Mouse (Mus musculus) myocyte (in vitro differentiated cells): ENCODE data around the gene Rprml. TPM values are rescaled to one million over a fixed set of nuclear protein-coding genes. Genes with fewer than 3 reads are reported as not detected.

Experiments used
- H3K27me3 ChIP-seq: one replicate; pipeline ENCODE4 v1.6.1; 2011; ENCODE audit not compliant: control insufficient read depth, insufficient read depth, insufficient read length
- H3K36me3 ChIP-seq: one replicate; pipeline ENCODE4 v1.6.1; 2011; ENCODE audit not compliant: control insufficient read depth, insufficient read depth
- H3K4me2 ChIP-seq: one replicate; pipeline ENCODE4 v1.6.1; 2011; ENCODE audit warnings: low read depth, control low read depth
- H3K4me3 ChIP-seq: one replicate; pipeline ENCODE4 v1.5.1; 2011; ENCODE audit warnings: mild to moderate bottlenecking, control low read depth, moderate library complexity
- H3K79me2 ChIP-seq: one replicate; pipeline ENCODE4 v1.6.1; 2011; ENCODE audit not compliant: control insufficient read depth, insufficient read depth
- H3ac ChIP-seq: one replicate; pipeline ENCODE4 v1.6.1; 2011; ENCODE audit not compliant: control insufficient read depth, insufficient read length
- CEBPB ChIP-seq: IDR thresholded peaks from 2 replicates; pipeline ENCODE4 v1.6.1; 2011; ENCODE audit warnings: mild to moderate bottlenecking, moderate library complexity; ENCODE audit not compliant: poor library complexity, insufficient read depth, severe bottlenecking
- E2F4 ChIP-seq: IDR thresholded peaks from one replicate; pipeline ENCODE4 v1.6.1; 2011; ENCODE audit warnings: mild to moderate bottlenecking, control low read depth, moderate library complexity; ENCODE audit not compliant: insufficient read depth
- MAX ChIP-seq: IDR thresholded peaks from one replicate; pipeline ENCODE4 v1.6.1; 2011; ENCODE audit warnings: low read depth, mild to moderate bottlenecking, control low read depth
- MYOD1 ChIP-seq, 3 experiments: IDR thresholded peaks; one replicate each; pipeline ENCODE4 v1.6.1; 2011; ENCODE audit warnings: control low read depth in 2 of 3, low read depth in 2 of 3, mild to moderate bottlenecking in 2 of 3, moderate library complexity in 1 of 3; ENCODE audit not compliant: insufficient read length in 2 of 3, control insufficient read depth in 1 of 3
- MYOG ChIP-seq, 3 experiments: IDR thresholded peaks; one replicate each; pipeline ENCODE4 v1.6.1; 2011; ENCODE audit warnings: control low read depth in 2 of 3, low read depth in 2 of 3, mild to moderate bottlenecking in 2 of 3; ENCODE audit not compliant: insufficient read length in 2 of 3, control insufficient read depth in 1 of 3, insufficient read depth in 1 of 3
- POLR2A ChIP-seq: IDR thresholded peaks from one replicate; pipeline ENCODE4 v1.6.1; 2011; ENCODE audit warnings: low read depth, mild to moderate bottlenecking, control low read depth, moderate library complexity; ENCODE audit not compliant: insufficient read length
- POLR2AphosphoS2 ChIP-seq: IDR thresholded peaks from one replicate; pipeline ENCODE4 v1.6.1; 2011; ENCODE audit warnings: low read depth, control low read depth; ENCODE audit not compliant: insufficient read length
- REST ChIP-seq: IDR thresholded peaks from one replicate; pipeline ENCODE4 v1.6.1; 2011; ENCODE audit warnings: mild to moderate bottlenecking, control low read depth, moderate library complexity; ENCODE audit not compliant: insufficient read depth, insufficient read length
- SRF ChIP-seq: IDR thresholded peaks from one replicate; pipeline ENCODE4 v1.6.1; 2011; ENCODE audit warnings: low read depth; ENCODE audit not compliant: control insufficient read depth, insufficient read length
- TCF12 ChIP-seq: IDR thresholded peaks from one replicate; pipeline ENCODE4 v1.6.1; 2011; ENCODE audit warnings: mild to moderate bottlenecking, control low read depth; ENCODE audit not compliant: poor library complexity, insufficient read depth, severe bottlenecking
- TCF3 ChIP-seq: IDR thresholded peaks from one replicate; pipeline ENCODE4 v1.6.1; 2011; ENCODE audit warnings: low read depth, control low read depth; ENCODE audit not compliant: insufficient read length
- USF1 ChIP-seq: IDR thresholded peaks from one replicate; pipeline ENCODE4 v1.6.1; 2011; ENCODE audit warnings: low read depth, mild to moderate bottlenecking, control low read depth, moderate library complexity
- polyA plus RNA-seq: library from polyadenylated mRNA; unstranded; fragments of >200 nt; fragmentation: generic; extraction: Trizol; gene quantifications from one replicate; pipeline ENCODE4 v1.2.1, GENCODE M21; 2012; ENCODE audit warnings: missing spikeins

Gene Rprml
- polyA plus RNA-seq, 1 experiment = 0.04 TPM

GRCm38 (mm10) chr11:103686706-103687105 lies 37.3 kb downstream of the Rprml start:
- Histone ChIP-seq H3K4me2 (peak overlapping the region; percentile 56), H3K27me3 (no peaks in the 10 kb centered on the region), H3K79me2 (peaks cover 35% of the 10 kb centered on the region), H3K4me3 (no peak overlapping the region), H3ac (no peak overlapping the region), H3K36me3 (peaks cover 28% of the 10 kb centered on the region)
- TF ChIP-seq CEBPB (no peak), MYOG (IDR thresholded peaks at IDR 0.05; ENCODE audit: control insufficient read depth in 1 of 3, insufficient read depth in 1 of 3, insufficient read length in 2 of 3, low read depth in 2 of 3) (peak in 1 of 3 experiments; percentile 43), MYOD1 (IDR thresholded peaks at IDR 0.05; ENCODE audit: control insufficient read depth in 1 of 3, insufficient read length in 2 of 3, low read depth in 2 of 3) (peak in 2 of 3 experiments; percentile 44 to 73)

DNA sequence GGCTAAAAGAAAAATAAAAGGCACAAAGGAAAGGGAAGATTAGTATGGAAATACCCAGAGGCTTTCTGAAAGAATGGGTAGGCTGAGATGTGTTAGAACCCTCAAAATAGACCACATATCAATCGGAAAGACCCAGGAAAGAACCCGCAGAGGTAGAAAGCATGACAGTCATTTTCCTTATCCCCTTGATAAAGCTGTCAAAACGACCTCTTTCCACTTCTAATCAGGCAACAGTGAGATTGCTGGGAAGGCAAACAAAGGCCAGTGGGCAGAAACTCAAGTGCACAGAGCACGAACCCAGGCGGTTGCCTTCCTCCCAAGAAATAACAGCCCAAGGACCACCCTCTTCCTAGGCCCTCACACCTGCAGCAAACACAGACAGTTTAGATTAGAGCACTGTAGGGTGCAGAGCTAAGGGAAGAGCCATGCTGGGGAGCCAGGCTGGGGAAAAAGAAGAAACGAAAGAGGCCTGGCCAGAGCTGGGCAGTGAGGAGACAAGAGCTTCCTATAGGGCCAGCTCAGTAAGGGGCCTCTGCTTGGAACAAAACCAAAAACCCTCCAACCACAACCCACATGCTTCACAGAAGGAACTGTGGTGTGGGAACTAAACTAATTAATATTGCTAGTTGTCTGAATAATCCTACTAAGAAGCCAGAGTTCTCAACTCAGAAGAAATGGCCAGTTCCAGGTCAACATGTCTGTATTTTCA lies 39.1 kb downstream of the Rprml start:
- no peak for TF ChIP-seq TCF3
- no peak for TF ChIP-seq POLR2A
- TF ChIP-seq TCF12 = no peak
- H3ac ChIP-seq = no peak overlapping the region
- peaks cover 53% of the 10 kb centered on the region for H3K79me2 ChIP-seq
- peaks cover 19% of the 10 kb centered on the region for H3K36me3 ChIP-seq
- H3K27me3 ChIP-seq = no peaks in the 10 kb centered on the region
- H3K4me2 ChIP-seq = no peak overlapping the region
- H3K4me3 ChIP-seq = no peak overlapping the region

DNA sequence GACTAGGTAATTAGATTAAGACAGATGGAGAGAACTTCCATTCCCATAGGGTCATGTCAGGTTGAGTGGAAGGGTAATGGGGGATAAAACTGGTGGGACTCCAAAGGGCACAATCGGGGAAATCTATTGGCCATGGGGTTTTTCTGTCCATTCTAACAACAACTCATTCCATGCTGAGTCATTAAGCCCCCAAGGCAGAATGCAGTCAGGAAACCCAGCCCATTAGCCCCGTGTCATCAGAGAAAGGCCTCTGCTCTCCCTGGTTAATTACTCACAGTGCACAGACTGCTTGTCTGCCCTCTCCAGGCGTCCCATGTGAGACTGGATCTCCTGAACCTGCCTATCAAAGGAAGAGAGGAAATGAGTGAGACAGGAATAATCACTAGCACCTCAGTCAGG lies 39.6 kb downstream of the Rprml start:
- Histone ChIP-seq H3K4me2 (no peak overlapping the region), H3ac (no peak overlapping the region), H3K27me3 (no peaks in the 10 kb centered on the region), H3K79me2 (peaks cover 58% of the 10 kb centered on the region), H3K36me3 (peaks cover 18% of the 10 kb centered on the region), H3K4me3 (no peak overlapping the region)
- no peak for TF ChIP-seq CEBPB
- no peak for TF ChIP-seq TCF3
- TF ChIP-seq SRF = no peak
- no peak for TF ChIP-seq MYOD1 (IDR thresholded peaks at IDR 0.05; ENCODE audit: control insufficient read depth in 1 of 3, insufficient read length in 2 of 3, low read depth in 2 of 3)
- TF ChIP-seq POLR2AphosphoS2 = no peak

DNA sequence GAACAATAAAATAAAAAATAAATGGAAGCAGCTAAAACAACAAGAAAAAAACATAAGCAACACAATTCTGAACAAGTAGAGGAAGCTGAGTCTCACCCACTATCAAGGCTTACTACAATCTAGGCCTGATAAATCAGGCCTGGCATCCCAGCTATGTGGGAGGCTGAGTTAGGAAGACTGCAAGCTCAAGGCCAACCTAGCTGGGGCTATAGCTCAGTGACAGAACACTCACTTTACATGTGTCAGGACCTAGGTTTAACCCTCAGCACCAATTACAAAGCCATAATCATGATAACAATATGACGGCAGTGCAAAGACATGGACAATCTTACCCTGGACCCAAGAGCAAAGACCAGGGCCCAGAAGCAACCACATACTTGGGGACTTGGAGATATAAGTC lies 41.7 kb downstream of the Rprml start:
- Histone ChIP-seq H3K4me2 (no peak overlapping the region), H3K27me3 (no peaks in the 10 kb centered on the region), H3ac (no peak overlapping the region), H3K79me2 (peaks cover 79% of the 10 kb centered on the region), H3K4me3 (no peak overlapping the region), H3K36me3 (peaks cover 18% of the 10 kb centered on the region)
- TF ChIP-seq MYOD1 (IDR thresholded peaks at IDR 0.05; ENCODE audit: control insufficient read depth in 1 of 3, insufficient read length in 2 of 3, low read depth in 2 of 3) (no peak), MAX (no peak), E2F4 (no peak), REST (no peak), POLR2A (no peak), TCF3 (no peak), MYOG (IDR thresholded peaks at IDR 0.05; ENCODE audit: control insufficient read depth in 1 of 3, insufficient read depth in 1 of 3, insufficient read length in 2 of 3, low read depth in 2 of 3) (no peak), CEBPB (no peak), TCF12 (no peak), SRF (no peak), POLR2AphosphoS2 (no peak), USF1 (no peak)

DNA sequence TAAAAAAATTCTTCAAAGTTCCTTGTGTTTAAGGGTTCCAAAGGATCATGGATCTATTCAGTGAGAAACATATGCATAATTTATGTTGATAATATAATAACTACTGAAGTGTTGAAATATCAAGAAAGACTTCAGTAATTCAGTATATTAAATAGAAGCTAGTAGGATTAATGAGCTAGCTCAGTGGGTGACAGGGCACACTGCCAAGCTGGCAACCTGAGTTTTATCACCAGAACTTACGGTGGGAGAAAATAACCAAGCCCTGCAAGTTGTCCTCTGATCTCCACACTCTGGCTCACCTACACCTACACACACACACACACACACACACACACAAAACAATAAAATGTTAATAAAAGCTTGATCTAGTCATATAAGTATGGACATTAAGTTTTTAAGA lies 43.9 kb downstream of the Rprml start:
- TF ChIP-seq SRF (no peak), TCF12 (no peak), USF1 (no peak)
- Histone ChIP-seq H3K27me3 (no peaks in the 10 kb centered on the region), H3K79me2 (peaks cover 91% of the 10 kb centered on the region), H3K4me2 (no peak overlapping the region), H3K4me3 (no peak overlapping the region), H3ac (no peak overlapping the region), H3K36me3 (peaks cover 8% of the 10 kb centered on the region)
